Mouse (Mus musculus): Measurements from ENCODE around the gene Olfr384.

Olfr384 gene

DNA sequence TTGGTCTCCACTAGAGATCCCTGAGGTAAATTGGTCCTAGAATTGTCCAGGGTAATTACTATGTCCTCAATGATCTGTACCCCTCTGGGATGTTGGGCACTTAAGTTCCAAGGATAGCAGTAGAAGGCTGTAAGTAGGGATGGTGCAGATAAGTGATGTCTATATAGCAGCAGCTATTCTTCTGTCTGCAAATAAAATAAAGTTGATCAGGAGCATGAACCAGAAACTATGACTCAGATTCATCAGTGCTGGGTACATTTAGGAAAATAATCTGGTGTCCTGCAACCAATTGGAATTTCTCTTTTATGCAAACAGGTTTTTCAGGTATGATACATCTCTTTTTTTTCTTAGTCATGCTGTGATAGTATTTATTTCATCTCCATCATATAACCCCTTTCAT lies at the start of gene Olfr384:
Olfr384 (plus strand) TSS at position 301 of the 400 bp plus-strand sequence.

DNA sequence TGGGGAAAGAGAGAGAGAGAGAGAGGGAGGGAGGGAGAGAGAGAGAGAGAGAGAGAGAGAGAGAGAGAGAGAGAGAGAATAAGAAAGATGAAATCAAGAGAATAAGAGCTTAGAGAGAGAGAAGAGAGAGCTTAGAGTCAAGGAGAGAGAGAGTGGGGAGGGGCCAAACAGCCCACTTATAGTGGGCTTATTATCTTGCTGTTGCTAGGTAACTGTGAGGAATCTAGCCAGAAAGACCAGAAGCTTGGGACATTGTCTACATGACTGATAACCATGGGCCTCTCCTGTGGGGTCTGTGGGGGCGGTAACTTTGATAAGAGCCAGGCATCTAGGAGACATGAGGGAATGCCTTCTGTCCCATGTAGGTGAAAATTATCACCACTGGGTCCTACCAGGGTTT lies 15.2 kb upstream of the Olfr384 start:
- 84% methylated on average over 1 of the region's 1 CpGs for WGBS

DNA sequence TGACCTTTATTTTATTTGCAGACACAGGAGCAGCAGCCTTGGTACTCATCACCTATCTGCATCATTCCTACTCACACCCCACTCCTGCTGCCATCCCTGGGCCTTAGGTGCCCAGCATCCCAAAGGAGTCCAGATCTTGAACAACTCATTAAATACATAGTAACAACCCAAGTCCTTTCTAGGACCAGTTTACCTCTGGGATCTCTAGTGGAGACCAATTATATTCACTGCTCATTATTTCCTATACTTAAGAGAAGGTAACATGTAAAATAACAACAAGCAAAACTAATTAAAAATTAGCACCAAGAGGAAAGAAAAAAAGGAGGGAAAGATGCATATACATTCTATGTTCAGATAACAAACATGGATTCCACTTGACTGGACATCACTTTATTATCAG lies 5.5 kb upstream of the Olfr384 start, which contains the start of gene Olfr385:
Olfr385 (minus strand) TSS at position 101 of the 400 bp plus-strand sequence.

